Mouse (Mus musculus) neutrophil, adult 65 days (primary cell): ENCODE data around the gene Dnajc5. TPM values are rescaled to one million over a fixed set of nuclear protein-coding genes. Genes with fewer than 3 reads are reported as not detected.

Experiments
- total RNA-seq: library from RNA; stranded (reverse); gene quantifications from 2 replicates; pipeline ENCODE4 v1.2.4, GENCODE M21; 2023

The Dnajc5 gene
- total RNA-seq = 132 and 159 TPM in 2 replicates

DNA sequence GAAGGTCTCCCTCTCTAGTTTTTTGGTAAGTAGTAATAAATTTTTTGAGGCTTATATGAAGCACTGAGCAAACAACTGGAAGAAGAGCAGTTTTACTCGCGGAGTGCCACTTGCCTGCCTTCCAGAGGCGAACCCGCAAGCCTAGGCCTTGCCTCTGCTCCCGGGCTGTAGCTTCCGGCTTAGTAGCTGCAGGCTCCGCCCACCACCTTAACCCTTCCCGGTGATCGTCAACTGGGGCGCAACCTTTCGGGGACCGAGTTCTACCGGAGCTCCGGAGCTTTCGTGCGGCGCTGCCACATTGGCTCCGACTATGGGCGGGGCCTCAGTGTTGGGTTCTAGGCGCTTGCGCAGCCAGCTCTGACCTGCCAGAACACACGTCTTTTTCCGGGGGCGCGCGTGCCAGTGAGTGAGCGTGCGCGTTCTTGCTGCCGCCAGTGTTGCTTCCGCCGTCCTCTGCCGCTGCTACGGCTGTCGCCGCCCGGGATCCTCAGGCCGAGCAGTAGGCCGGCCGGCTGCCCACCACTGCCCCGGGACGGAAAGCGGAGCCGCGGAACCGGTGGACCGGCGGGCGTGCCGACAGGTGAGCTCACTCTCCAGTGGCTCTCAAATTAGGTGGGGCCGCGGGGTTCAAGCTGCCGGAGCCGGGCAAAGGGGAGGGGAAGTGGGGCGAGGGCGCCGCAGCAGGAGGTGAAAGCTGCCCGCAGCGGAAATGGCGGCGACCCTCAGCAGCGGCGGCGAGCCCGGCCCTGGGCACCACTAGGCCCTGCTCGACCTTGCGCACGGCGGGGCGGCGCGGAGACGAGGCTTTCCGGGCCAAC lies at the start of gene Dnajc5:
Gene Dnajc5, plus strand, starts transcription at position 368 of the 818 bp plus-strand sequence.

DNA sequence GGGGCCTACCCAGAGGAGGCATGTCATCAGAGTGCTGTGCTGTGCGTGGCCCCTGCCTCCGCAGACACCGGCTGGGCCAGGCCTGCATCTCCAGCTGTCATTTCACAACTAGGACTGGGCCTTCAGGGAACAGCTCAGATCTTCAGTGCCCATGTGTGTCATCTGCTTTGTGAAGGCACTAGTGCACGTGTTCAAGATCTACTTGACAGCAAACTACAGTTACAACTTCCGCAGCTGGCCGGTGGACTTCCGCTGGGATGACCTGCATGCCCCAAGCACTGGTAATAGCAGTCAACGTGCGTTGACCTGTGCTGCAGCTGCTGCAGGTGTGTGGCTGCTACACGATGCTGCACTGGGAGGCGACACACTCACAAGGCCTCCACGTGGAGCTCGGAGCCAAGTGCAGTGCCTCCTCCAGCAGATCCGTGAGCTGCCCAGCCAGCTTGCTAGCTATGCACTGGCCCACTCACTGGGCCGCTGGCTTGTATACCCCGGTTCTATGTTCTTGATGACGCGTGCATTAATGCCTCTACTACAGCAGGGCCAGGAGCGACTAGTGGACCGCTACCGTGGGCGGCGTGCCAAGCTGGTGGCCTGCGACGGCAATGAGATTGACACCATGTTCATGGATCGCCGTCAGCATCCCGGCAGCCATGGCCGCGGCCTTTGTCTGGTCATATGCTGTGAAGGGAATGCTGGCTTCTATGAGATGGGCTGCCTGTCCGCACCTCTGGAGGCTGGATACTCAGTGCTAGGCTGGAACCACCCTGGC lies 26.9 kb upstream of the Dnajc5 start, which contains the start of gene Abhd16b:
Gene Abhd16b, plus strand, starts transcription at position 51 of the 772 bp plus-strand sequence.

DNA sequence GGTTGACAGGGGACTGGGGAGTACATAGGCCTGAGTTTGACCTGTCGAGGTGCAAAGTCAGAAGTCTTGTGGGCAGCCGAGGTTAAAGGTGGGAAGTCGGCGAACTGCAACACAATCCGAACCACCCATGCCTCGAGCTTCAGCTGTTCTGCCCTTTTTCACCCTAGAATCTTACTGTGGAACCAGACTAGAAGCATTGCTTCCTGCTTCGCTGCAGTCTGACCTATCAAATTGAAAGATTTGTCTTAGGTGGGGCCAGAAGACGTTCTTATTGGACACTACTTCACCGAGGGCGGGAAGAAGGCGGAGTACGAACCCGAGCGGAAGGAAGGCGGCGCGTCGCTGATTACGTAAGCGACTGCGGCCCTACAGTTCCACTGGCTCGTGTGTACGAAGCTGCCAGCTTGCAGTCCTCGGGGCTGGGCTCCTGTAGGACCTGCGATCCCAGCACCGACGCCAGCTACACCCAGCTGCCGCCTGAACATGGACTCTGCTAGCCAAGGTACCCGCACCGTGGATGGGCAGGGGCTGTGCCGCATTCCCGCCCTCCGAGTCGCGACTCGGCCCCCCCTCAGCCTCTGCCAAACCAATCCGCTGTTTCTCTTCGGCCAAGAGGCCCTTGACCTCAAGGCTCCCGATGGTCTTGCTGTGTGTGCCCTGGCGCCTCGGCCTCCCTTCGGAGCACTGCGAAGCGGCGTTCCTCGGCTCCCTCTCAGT lies 23.3 kb upstream of the Dnajc5 start, which contains the start of gene Tpd52l2:
Gene Tpd52l2, plus strand, starts transcription at position 312 of the 717 bp plus-strand sequence.

GRCm38 (mm10) chr2:181584411-181584942 lies 64.2 kb downstream of the Dnajc5 start, which contains the start of gene Uckl1:
Gene Uckl1, minus strand, starts transcription at chr2:181584892.

GRCm38 (mm10) chr2:181591528-181592085 lies 71.3 kb downstream of the Dnajc5 start, which contains the start of gene Prpf6:
Gene Prpf6, plus strand, starts transcription at chr2:181591868.

GRCm38 (mm10) chr2:181592231-181593041 lies 72.2 kb downstream of the Dnajc5 start, which contains the start of gene Zfp512b:
Gene Zfp512b, minus strand, starts transcription at chr2:181592803.

GRCm38 (mm10) chr2:181598454-181599351 lies 78.4 kb downstream of the Dnajc5 start, which contains the start of gene Samd10:
Gene Samd10, minus strand, starts transcription at chr2:181599212.

Other genes with a start within 250 kb of the Dnajc5 start
- 30.6 and 50.4 TPM in 2 replicates for gene Gmeb2, start 232.4 kb upstream of the Dnajc5 start, total RNA-seq
- gene Stmn3, start 206.0 kb upstream of the Dnajc5 start, total RNA-seq = not detected in 2 replicates
- 29.6 and 34.9 TPM in 2 replicates for gene Rtel1, start 200.7 kb upstream of the Dnajc5 start, total RNA-seq
- gene Zgpat, start 155.6 kb upstream of the Dnajc5 start, total RNA-seq = 25.9 and 36.3 TPM in 2 replicates
- gene Arfrp1, start 155.1 kb upstream of the Dnajc5 start, total RNA-seq = 35.7 and 48.5 TPM in 2 replicates
- 29.8 and 32.7 TPM in 2 replicates for gene Lime1, start 140.4 kb upstream of the Dnajc5 start, total RNA-seq
- 0.22 and 0.48 TPM in 2 replicates for gene Zbtb46, start 61.1 kb upstream of the Dnajc5 start, total RNA-seq
- not detected in 2 replicates for gene Abhd16b, start 27.3 kb upstream of the Dnajc5 start, total RNA-seq
- gene Tpd52l2, start 23.3 kb upstream of the Dnajc5 start, total RNA-seq = 64.4 and 94.3 TPM in 2 replicates
- gene Uckl1, start 64.4 kb downstream of the Dnajc5 start, total RNA-seq = 77.5 and 81.8 TPM in 2 replicates
- 32.6 and 38.4 TPM in 2 replicates for gene Prpf6, start 71.4 kb downstream of the Dnajc5 start, total RNA-seq
- 9.1 and 14.6 TPM in 2 replicates for gene Zfp512b, start 72.3 kb downstream of the Dnajc5 start, total RNA-seq
- 7.9 and 9.4 TPM in 2 replicates for gene Samd10, start 78.7 kb downstream of the Dnajc5 start, total RNA-seq
- not detected in 2 replicates for gene Gm29797, start 136.5 kb downstream of the Dnajc5 start, total RNA-seq
- gene Sox18, start 151.2 kb downstream of the Dnajc5 start, total RNA-seq = 0.25 TPM in 1 of 2 replicates, not detected in the other
- 7.5 and 10.1 TPM in 2 replicates for gene Tcea2, start 159.8 kb downstream of the Dnajc5 start, total RNA-seq
- gene Rgs19, start 173.5 kb downstream of the Dnajc5 start, total RNA-seq = 245 and 280 TPM in 2 replicates
- not detected in 2 replicates for gene Lkaaear1, start 178.0 kb downstream of the Dnajc5 start, total RNA-seq
- 0.51 and 0.57 TPM in 2 replicates for gene Oprl1, start 194.5 kb downstream of the Dnajc5 start, total RNA-seq
- gene Myt1, start 242.8 kb downstream of the Dnajc5 start, total RNA-seq = not detected in 2 replicates